ENCODE assay signal across 8 mouse cellular contexts in genomic region chr6:48840371-48840969, GRCm38 (mm10). TPM values are rescaled to one million over a fixed set of nuclear protein-coding genes. Genes with fewer than 3 reads are reported as not detected.
DNase-seq lines count a peak whose midpoint lies in the region; ATAC-seq and TF ChIP-seq lines count a peak whose summit lies in the region.

TSS of gene Tmem176a (plus strand) at chr6:48840919.

- H3K4me1 ChIP-seq in embryonic facial prominence, embryonic 10.5 days: peaks cover 31% of the 10 kb centered on the region
- peaks cover 19% of the 10 kb centered on the region for H3K4me1 ChIP-seq in heart, embryonic 11.5 days (ENCODE audit: control insufficient read depth, insufficient read depth, low read length)
- peaks cover 13% of the 10 kb centered on the region; the same call in 1 of the 2 replicates for H3K4me1 ChIP-seq in liver, postnatal 0 days (ENCODE audit: insufficient read depth)
- H3K4me1 ChIP-seq in neural tube, embryonic 13.5 days (replicated peaks): peaks cover 42% of the 10 kb centered on the region

- TF ChIP-seq CTCF in liver, postnatal 0 days (IDR thresholded peaks at IDR 0.05; ENCODE audit: low read depth): no peak

- peak within 1 kb of the TSS; percentile 78 for H3K9ac ChIP-seq in heart, embryonic 11.5 days (ENCODE audit: low read depth, low read length)
- peak within 1 kb of the TSS; percentile 67 for H3K9ac ChIP-seq in liver, postnatal 0 days (replicated peaks)
- peak within 1 kb of the TSS; percentile 65 for H3K9ac ChIP-seq in neural tube, embryonic 13.5 days

- TF ChIP-seq EP300 in liver, postnatal 0 days (IDR thresholded peaks at IDR 0.05; ENCODE audit: low read depth): no peak

- ATAC-seq in heart, embryonic 11.5 days (replicated peaks; ENCODE audit: insufficient number of reproducible peaks, low FRiP score, low TSS enrichment): peak; percentile 37
- ATAC-seq in liver, postnatal 0 days: peak; percentile 17; the same call in 1 of the 2 replicates
- ATAC-seq in neural tube, embryonic 13.5 days (ENCODE audit: low read depth): peak; percentile 41; the same call in 1 of the 2 replicates
- no peak for ATAC-seq in erythroid progenitor cell, adult 5-6 weeks (replicated peaks; ENCODE audit: low FRiP score, poor library complexity, severe bottlenecking)

- no peaks in the 10 kb centered on the region for H3K27me3 ChIP-seq in embryonic facial prominence, embryonic 10.5 days (replicated peaks; ENCODE audit: low read depth, poor library complexity, severe bottlenecking)
- H3K27me3 ChIP-seq in heart, embryonic 11.5 days (ENCODE audit: control insufficient read depth, insufficient read depth, low read length): no peaks in the 10 kb centered on the region
- no peaks in the 10 kb centered on the region for H3K27me3 ChIP-seq in liver, postnatal 0 days (ENCODE audit: insufficient read depth, low read length)
- no peaks in the 10 kb centered on the region for H3K27me3 ChIP-seq in neural tube, embryonic 13.5 days

- no peaks in the 10 kb centered on the region for H3K9me3 ChIP-seq in embryonic facial prominence, embryonic 10.5 days
- H3K9me3 ChIP-seq in heart, embryonic 11.5 days (replicated peaks; ENCODE audit: control insufficient read depth, low read length): no peaks in the 10 kb centered on the region
- H3K9me3 ChIP-seq in liver, postnatal 0 days (ENCODE audit: low read length): no peaks in the 10 kb centered on the region
- H3K9me3 ChIP-seq in neural tube, embryonic 13.5 days: no peaks in the 10 kb centered on the region

- peak within 1 kb of the TSS; percentile 54 for H3K4me3 ChIP-seq in embryonic facial prominence, embryonic 10.5 days
- peak within 1 kb of the TSS; percentile 62 for H3K4me3 ChIP-seq in heart, embryonic 11.5 days (ENCODE audit: low read depth, low read length)
- H3K4me3 ChIP-seq in liver, postnatal 0 days (ENCODE audit: low read depth, low read length): peak within 1 kb of the TSS; percentile 53
- H3K4me3 ChIP-seq in neural tube, embryonic 13.5 days: peak within 1 kb of the TSS; percentile 38

- peaks cover 12% of the 10 kb centered on the region; the same call in 1 of the 2 replicates for H3K36me3 ChIP-seq in embryonic facial prominence, embryonic 10.5 days (replicated peaks)
- peaks cover 20% of the 10 kb centered on the region for H3K36me3 ChIP-seq in heart, embryonic 11.5 days (ENCODE audit: control insufficient read depth, insufficient read depth, low read length)
- H3K36me3 ChIP-seq in liver, postnatal 0 days (replicated peaks; ENCODE audit: insufficient read depth, low read length): peaks cover 20% of the 10 kb centered on the region
- H3K36me3 ChIP-seq in neural tube, embryonic 13.5 days: peaks cover 2% of the 10 kb centered on the region; the same call in 1 of the 2 replicates

- DNase-seq in thymus, postnatal 0 days (ENCODE audit: low spot score): no peak
- no peak for DNase-seq in thymus, postnatal 25 days
- DNase-seq in embryonic facial prominence, embryonic 10.5 days (ENCODE audit: low spot score): peak; percentile 22
- peak; percentile 80 for DNase-seq in kidney, postnatal 10 days
- peak; percentile 48 for DNase-seq in liver, postnatal 0 days

- WGBS in embryonic facial prominence, embryonic 10.5 days: 43% methylated on average over 7 of the region's 7 CpGs
- 12% methylated on average over 7 of the region's 7 CpGs for WGBS in heart, embryonic 11.5 days (ENCODE audit: insufficient replicate concordance)
- 10% methylated on average over 7 of the region's 7 CpGs for WGBS in liver, postnatal 0 days (ENCODE audit: insufficient replicate concordance)
- 35% methylated on average over 7 of the region's 7 CpGs for WGBS in neural tube, embryonic 13.5 days

- H3K27ac ChIP-seq in embryonic facial prominence, embryonic 10.5 days (replicated peaks): peak within 1 kb of the TSS; percentile 85
- H3K27ac ChIP-seq in heart, embryonic 11.5 days (ENCODE audit: low read depth, low read length): peak within 1 kb of the TSS; percentile 95
- peak within 1 kb of the TSS; percentile 90 for H3K27ac ChIP-seq in liver, postnatal 0 days (ENCODE audit: low read depth)
- peak within 1 kb of the TSS; percentile 77 for H3K27ac ChIP-seq in neural tube, embryonic 13.5 days (replicated peaks)

- peak within 1 kb of the TSS; percentile 86 for H3K4me2 ChIP-seq in heart, embryonic 11.5 days
- peak within 1 kb of the TSS; percentile 65 for H3K4me2 ChIP-seq in liver, postnatal 0 days (ENCODE audit: low read depth, low read length)
- peak within 1 kb of the TSS; percentile 56 for H3K4me2 ChIP-seq in neural tube, embryonic 13.5 days

RNA-seq across cellular contexts. Expression of gene Tmem176a, which starts in this region (rescaled TPM):
- polyA plus RNA-seq in thymus, postnatal 0 days (2015; fragmentation: Nextera tagmentation; extraction: Ambion mirVana): 129 and 134 TPM in 2 replicates
- polyA plus RNA-seq in embryonic facial prominence, embryonic 10.5 days (2016; fragmentation: Nextera tagmentation; extraction: Ambion mirVana): 14.2 and 21.0 TPM in 2 replicates
- polyA plus RNA-seq in heart, embryonic 11.5 days (2014; fragmentation: Nextera tagmentation; extraction: Ambion mirVana): 104 and 108 TPM in 2 replicates
- 174 and 198 TPM in 2 replicates for polyA plus RNA-seq in liver, postnatal 0 days (2015; fragmentation: Nextera tagmentation; extraction: Ambion mirVana)
- 22.8 and 30.5 TPM in 2 replicates for polyA plus RNA-seq in neural tube, embryonic 13.5 days (2015; fragmentation: Nextera tagmentation; extraction: Ambion mirVana)
- 6.1 and 8.8 TPM in 2 replicates for total RNA-seq in erythroid progenitor cell, adult 5-6 weeks (2015; ENCODE audit: low replicate concordance)
- total RNA-seq in erythroid progenitor cell, adult 5-6 weeks (2017; ENCODE audit: low replicate concordance): 2.7 and 13.4 TPM in 2 replicates

Comparison
In these comparisons a context has a peak if more than half of its experiments do, and no peak if none do; other contexts are left out.
1. DNase-seq: peak in embryonic facial prominence, embryonic 10.5 days (single experiment), kidney, postnatal 10 days (single experiment) and liver, postnatal 0 days (single experiment); none in thymus, postnatal 0 days (single experiment) and thymus, postnatal 25 days (single experiment).
2. Peak in every context shown above with its lines, with median percentiles within 50 percentile points of each other: H3K27ac ChIP-seq, H3K4me3 ChIP-seq, H3K4me2 ChIP-seq and H3K9ac ChIP-seq.